Mouse (Mus musculus) thymus, postnatal 14 days (tissue): ENCODE data around the gene Ube2t.
A peak's percentile ranks its signal among the peaks of the same experiment; 100 is the strongest.

ENCODE experiments used
- DNase-seq: peaks from one replicate; pipeline ENCODE4 v3.0.0; 2021

Gene Ube2t

DNA sequence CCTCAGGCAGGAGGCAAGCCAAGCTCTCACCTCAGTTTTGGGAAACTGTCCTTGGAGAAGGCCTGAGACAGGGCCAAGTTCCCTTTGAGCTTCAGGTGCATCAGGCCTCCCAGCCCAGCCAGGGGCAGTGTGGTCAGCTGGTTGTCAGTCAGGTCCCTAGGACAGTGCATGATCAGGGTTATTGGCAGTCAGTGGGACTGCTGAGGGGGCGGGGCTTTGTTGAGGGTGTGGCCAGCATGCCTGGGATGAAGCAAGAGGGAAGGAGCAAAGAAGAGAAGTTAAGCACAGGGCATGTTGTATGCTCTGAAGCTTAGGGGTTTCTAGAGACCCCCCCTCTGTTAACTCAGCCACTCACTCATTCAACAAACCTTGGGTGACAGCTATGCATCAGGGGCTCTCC is 33.6 kb downstream of the Ube2t start:
- no peak for DNase-seq

DNA sequence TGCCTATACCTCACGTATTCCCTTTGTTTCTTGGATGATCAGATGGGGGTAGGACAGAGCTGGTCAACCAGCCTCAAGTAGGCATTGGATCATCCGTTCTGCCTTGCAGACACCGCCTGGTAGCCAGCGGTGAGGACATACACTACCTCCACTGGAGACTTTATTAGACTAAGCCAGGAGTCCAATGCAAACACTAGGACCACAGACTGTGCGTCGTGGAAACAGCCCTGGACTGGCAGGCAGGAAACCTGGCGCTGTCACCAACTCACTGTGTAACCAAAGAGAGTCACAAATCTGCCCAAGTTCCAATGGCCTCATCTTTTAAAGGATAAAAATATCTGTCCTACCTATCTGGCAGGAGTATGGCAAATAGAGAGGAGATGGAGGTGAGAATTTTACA is 34.1 kb downstream of the Ube2t start:
- no peak for DNase-seq

DNA sequence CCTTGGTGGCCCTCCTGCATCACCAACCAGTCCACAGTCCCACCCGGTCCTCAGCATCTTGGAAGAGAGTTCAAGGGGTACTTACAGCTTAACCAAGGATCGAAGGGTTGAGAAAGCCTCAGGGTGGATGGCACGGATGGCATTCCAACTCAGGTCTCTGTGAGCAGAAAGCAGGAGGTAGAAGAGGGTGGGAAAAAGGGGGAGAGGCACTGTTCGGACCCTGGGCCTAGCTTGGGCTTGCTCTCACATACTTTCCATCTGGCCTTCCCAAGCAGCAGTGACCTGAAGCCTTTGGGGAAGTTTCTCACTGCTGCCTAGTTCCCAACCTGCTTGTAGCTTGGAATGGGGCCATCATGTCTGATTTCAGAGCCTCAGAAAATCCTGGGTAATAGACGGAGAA is 35.2 kb downstream of the Ube2t start:
- no peak for DNase-seq

DNA sequence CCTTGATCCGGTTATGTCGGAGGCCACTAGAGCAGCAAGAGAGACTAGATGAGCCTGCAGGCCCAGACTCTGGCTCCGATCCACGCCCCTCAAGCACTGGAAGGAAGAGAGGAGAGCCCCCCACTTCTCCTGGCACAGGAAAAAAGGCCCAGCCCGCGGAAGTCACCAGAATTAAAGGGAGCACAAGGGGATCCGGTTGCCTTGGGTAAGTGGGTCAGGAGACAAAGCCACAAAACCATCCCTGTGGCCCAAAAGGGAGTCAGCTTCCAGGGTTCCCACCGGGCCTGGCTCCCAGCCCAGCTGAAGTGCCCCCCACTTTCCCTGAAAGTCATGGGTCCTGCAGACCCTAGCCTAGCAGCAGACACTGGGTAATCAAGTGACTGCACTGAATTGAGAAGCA is 35.9 kb downstream of the Ube2t start:
- no peak for DNase-seq

DNA sequence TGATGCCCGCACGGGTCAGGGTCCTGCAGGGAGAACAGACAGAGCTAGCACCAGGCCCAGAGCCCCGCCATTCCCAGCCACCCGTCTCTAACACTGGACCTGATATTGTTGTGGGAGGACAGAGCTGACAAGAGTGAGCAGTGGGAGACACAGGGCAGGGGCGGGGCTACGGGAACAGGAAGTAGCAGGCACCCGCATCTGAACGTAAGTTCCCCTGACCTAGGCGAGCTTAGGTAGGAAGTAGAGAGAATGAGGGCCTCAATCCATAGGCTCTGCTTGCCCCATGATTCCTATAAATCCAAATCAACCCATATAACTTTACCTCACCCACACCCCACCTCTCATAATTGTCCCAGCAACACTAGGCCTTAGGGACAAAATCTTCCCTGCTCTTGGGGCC is 38.2 kb downstream of the Ube2t start:
- DNase-seq, result peak; percentile 37

DNA sequence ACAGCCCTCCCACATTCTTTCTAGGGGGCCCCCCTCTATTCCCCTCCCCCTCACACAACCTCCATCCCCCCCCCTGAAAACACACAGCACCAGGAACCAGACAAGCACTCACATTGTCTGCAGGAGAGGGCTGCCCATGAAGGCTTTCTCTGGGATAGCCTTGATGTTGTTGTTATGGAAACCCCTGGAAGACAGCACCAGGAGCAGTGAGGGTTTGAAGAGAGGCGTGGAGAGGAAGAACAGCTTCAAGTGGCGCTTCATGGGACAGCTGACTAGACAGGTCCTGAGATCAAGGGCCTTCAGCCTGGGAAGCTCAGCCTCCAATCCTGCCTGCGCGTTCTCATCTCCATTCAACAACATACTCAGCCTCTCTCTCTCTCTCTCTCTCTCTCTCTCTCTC is 41.0 kb downstream of the Ube2t start:
- no peak for DNase-seq

DNA sequence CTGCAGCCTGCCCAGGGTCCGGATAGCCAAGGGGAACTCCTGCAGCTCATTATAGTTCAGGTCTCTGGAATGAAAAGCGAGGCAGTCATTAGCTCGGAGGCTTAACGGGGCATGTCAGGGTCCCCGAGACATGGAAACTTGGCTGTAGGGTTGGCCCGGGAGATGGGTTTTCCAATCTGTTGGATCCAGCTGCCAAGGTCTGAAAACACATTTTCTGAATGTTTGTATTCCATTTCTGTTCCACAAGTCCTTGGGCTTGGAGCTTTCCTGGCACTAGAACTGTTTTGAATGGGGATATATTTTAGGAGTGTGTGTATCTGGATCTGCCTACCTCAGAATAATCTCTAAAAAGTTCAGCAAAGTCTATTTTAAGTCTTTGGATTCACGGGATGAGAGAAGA is 43.3 kb downstream of the Ube2t start:
- DNase-seq, result no peak

DNA sequence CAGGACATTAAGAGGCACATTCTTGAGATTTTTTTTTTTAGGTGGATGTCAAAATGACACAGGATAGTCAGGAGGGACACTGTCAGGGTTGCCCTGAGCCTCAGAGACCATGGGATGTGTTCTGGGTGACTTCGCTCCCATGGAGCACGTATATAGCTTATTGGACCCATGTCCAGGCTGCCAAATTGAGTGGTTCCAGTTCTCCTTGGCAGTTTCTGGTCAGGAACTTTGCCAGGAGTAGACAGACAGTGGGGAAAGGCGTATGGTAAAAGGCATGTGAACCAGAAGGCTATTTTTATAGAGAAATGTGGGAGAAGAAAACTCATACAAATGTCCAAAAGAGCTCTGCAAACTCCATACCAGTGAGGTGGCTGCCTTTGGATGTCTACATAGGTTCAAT is 47.5 kb downstream of the Ube2t start:
- DNase-seq, result no peak

DNA sequence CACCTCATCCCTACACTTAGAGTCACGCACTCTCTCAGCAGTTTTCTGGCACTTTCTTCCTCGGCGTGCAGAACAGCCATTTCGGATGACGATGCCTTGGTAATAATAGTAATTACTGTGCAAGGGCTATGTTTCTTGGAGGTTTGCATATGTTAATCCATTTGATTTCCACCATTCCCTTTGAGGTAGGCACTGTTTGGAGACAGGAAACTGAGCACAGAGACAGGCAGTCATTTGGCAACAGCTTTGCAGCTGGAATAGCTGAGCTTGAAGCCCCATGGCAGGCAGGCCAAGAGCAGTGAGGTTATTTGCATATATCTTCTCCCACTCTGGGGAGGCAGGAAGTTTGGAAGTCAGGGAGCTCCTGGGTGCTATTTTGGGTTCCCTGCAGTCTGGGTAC is 49.5 kb downstream of the Ube2t start:
- DNase-seq, result no peak

DNA sequence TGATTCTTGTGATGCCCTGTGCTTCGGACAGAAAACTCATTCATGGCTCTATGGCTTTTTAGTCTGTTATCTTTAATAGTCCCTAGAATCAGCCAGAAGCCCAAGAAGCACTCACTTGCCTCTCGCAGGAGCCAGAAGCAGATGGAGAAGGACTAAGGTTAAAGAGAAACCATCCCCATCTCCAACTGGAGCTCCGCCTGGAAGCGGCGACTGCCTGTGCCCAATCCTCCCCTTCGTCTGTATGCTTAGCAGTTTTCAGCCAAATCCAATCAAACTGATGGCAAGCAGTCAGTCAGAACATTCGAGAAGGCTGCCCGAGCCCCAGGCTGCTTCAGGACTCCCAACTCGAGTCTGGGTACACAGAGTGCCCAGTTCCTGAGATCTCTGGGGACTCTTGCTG is 50.1 kb downstream of the Ube2t start:
- no peak for DNase-seq

DNA sequence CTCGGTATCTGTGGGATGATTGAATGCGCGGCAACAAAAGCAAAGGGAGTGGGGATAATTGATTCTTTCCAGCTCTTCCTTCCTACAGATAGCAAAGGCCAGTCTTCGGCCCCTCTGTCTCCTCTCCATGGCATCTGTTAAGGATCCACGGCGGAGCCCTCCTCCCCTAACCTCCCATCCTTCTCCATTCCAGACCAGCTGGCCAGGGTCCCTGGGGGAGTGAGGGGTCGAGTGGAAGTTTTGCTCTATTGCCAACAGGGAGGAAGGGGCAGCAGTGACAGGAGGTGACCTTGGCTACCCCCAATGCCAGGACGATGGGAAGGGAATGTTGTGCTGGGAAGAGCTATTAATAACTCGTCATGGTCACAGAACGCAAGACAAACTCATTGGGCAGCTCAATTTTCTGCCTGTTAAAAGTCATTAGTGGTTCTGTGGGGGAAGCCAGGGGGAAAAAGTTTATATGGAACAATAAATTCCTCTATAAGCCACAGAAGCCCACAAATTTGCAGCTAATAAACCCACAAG is 52.6 kb downstream of the Ube2t start:
- DNase-seq, result no peak

DNA sequence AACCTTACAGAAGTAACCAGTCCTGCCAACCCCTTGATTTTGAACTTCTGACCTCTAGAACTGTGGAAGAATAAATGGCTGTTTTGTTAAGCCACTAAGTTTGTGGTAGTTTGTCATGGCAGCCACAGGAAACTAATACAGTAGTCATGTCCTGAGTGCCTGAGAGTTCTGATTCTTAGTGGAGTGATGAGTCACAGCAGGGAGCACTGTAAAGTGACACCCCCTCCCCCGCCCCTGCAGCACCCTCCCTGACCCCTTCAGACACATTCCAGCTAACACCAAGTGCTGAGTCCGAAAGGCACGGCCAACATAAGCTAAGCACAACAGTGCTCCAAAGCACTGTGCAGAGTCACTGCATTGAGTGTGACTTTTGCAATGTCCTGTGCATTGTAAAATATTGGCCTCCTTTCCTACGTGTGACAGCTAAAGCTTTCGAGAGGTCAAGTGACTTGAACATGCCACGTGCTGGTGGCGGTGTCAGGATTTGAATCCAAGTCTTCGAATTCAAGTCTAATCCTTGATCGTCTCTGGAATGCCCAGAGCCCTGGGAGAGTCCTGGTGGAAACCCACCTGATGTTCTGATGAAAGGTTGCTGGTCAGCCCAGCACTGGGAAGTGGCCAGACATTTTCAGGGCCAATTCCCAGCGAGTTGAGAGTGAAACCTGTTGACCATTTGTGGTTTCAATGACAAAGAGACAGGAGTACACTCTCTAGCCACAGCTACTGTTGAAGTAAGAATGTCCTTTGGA is 54.7 kb downstream of the Ube2t start:
- DNase-seq, result no peak

DNA sequence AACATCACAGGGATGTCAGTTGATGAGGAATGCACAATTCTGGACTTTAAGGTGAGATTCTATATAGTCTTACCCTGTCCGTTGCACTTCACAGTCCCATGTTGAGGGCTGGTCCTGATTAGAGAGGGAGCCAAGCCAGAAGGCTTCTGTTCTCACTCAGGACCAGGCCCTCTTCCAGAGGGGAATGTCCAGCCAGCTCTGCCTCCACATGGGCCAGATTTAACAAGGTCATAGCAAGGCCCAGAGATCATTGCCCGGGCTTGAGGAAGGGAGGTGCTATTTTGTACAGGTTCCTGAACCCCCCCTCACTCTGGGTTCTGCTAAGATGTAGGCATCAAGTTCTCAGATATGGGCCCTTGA is 55.3 kb downstream of the Ube2t start:
- DNase-seq, result no peak

DNA sequence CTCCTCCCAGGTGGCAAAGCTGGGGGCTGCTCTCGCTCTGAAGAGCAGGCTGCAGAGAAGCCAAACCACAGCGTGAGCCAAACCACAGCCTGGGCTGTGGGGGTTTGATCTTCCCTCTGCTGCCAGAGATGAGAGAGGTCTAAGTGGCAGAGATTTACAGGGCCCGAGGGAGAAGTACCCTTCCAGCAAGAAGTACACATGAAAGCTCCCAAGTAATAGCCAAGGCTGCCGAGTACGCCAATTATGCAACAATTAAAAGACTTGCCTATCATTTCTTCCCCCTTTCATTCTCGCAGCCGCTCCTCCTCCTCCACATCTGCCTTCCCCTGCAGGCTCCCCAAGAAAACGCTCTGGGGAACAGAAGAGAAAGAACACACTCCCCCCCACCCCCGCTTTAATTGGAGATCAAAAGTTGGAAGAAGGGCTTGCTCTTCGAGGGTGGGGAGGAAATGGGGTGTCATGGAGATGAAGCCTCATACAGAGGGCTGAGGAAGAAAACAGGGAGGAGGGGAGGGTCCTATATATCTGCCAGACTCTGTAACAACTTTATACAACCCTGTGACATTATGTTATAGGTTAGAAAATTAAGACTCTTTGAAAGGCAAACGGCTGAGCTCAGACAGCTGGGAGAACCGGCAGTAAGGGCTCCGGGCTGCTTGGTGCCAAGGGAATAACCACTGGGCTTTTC is 56.9 kb downstream of the Ube2t start:
- DNase-seq, result peak; percentile 40

DNA sequence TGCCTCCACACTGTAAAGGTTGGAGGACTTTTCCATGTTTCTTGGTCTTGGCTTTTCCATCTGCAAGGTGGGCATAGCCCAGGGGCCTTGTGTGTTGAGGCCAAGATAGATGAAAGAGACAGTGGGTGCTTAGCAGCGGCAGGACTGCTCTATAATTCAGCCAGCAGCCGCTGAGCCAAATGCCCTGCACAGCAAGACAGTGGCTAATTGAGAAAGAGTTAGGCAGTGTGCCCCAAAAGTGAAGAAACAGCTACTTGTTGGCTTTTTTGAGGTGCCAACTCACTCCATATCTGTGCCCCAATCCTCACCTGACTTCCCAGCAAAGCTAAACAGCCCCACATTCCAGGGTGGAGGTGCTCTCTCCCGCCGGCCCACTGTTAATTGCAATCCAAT is 57.4 kb downstream of the Ube2t start:
- no peak for DNase-seq

DNA sequence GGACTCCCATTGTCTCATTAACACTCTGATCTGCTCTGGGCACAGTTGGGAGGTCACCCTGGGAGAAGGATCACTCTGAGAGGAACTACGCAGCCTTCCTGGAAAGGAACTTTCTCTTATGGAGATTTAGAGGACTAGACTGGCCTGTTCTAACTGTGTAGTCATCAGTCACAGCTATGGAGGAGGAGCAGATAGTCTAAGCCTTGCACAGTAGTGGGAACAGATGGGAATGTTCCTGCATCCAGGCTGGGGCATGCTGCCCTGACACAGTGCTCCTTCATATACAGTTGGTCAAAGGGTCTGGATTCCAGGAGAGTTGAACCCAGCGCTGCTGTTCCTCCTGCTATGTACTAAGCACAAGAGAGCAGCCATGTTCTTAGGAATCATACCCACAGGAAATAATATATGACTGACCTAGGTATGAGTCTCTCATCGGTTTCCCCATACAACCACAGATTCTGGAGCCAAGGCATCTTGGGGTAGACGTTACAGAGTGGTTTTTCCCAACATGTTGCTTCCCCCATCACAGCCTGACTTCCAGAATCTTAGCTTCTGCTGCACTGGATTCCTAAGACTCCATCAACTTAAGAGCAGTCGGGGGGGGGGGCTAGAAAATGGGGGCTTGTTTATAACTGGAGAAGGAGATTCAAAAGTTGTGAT is 58.0 kb downstream of the Ube2t start:
- no peak for DNase-seq

DNA sequence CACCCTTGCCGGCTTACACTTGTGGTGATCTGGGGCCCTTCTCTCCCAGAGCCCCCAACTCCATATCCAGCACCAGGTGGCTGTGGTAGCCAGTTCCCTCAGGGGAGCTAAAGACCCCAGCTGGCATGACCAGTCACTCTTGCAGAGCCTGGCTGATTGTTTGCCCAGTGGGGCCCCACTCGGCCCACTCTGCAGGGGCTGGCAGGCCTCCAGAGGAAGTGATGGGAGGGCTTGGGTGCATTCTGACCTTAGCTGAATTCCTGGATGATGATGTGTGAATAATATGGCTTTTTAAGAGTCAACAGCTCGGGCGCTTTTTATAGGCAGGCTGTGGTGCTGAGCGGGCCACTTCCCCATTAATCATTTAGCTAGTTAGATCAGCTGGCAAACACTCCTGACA is 58.6 kb downstream of the Ube2t start:
- no peak for DNase-seq

DNA sequence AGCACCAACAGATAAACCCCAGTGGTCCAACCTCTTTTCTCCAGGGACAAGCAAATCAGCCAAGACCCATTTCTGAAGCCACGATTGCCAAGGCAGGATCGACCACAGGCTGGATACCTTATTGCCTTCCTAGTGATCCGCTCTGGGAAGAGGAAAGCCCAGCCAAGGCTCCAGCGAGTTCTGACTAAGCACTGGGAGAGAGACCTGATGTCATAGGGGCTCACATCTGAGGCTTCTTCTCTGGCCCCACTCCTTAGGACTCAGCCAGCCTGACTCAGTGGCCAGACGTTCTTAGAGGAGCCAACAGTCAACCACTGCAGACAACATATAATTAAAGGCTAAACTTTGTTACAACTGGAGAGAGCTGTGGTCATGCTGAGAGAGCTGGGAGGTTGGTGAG is 59.6 kb downstream of the Ube2t start:
- no peak for DNase-seq

DNA sequence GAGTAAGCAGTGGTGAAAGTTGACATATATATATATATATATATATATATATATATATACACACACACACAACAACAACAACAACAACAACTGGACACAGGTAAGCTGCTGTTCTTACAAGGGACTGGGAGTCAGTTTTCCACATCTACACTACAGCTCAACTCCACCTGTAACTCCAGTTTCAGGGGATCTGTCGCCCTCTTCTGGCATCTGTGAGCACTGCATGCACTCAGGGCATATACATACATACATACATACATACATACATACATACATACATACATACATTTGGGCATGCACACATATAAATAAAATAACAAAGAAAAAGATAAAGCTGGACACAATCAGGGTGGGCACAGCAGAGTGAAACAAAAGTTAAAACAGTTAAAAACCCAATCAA is 61.2 kb downstream of the Ube2t start:
- DNase-seq, result no peak
